Mouse (Mus musculus) embryonic facial prominence, embryonic 11.5 days (tissue): ENCODE measurements around the gene Porcn. TPM values are rescaled to one million over a fixed set of nuclear protein-coding genes. Genes with fewer than 3 reads are reported as not detected.

Experiments
- ATAC-seq: fragments of 200-750 bp; cut with Nextera tagmentation; replicated peaks from 2 replicates; pipeline ENCODE4 v1.8.0; 2017; ENCODE audit warnings: low read depth; ENCODE audit not compliant: insufficient number of reproducible peaks, low FRiP score, low TSS enrichment
- DNase-seq: peaks from one replicate; pipeline ENCODE4 v3.0.0-alpha.2; 2015; ENCODE audit warnings: low spot score
- H3K27ac ChIP-seq: fragments of 300-500 bp; sonication (generic); replicated peaks from 2 replicates; pipeline ENCODE4 v1.5.1; 2014; ENCODE audit warnings: mild to moderate bottlenecking, low read depth, low read length, control low read depth
- H3K27me3 ChIP-seq: fragments of 300-500 bp; sonication (generic); 2 replicates; pipeline ENCODE4 v1.6.1; 2014; ENCODE audit warnings: mild to moderate bottlenecking, low read length, moderate library complexity, mixed read lengths; ENCODE audit not compliant: control insufficient read depth, insufficient read depth
- H3K36me3 ChIP-seq: fragments of 300-500 bp; sonication (generic); replicated peaks from 2 replicates; pipeline ENCODE4 v1.6.1; 2014; ENCODE audit warnings: low read depth, mild to moderate bottlenecking, low read length, moderate library complexity, mixed read lengths; ENCODE audit not compliant: control insufficient read depth, insufficient read depth
- H3K4me1 ChIP-seq: fragments of 300-500 bp; sonication (generic); 2 replicates; pipeline ENCODE4 v1.6.1; 2014; ENCODE audit warnings: low read length, mixed read lengths; ENCODE audit not compliant: control insufficient read depth, insufficient read depth
- H3K4me2 ChIP-seq: fragments of 300-500 bp; sonication (generic); 2 replicates; pipeline ENCODE4 v1.6.1; 2014; ENCODE audit warnings: low read depth, mild to moderate bottlenecking, control low read depth, low read length, moderate library complexity
- H3K4me3 ChIP-seq: fragments of 300-500 bp; sonication (generic); 2 replicates; pipeline ENCODE4 v1.5.1; 2014; ENCODE audit warnings: low read depth, low read length, control low read depth
- H3K9ac ChIP-seq: fragments of 300-500 bp; sonication (generic); replicated peaks from 2 replicates; pipeline ENCODE4 v1.6.1; 2014; ENCODE audit warnings: mild to moderate bottlenecking, control low read depth, low read length
- H3K9me3 ChIP-seq: fragments of 300-500 bp; sonication (generic); replicated peaks from 2 replicates; pipeline ENCODE4 v1.6.1; 2016; ENCODE audit warnings: mild to moderate bottlenecking, low read length, inconsistent platforms, mixed read lengths; ENCODE audit not compliant: control insufficient read depth
- WGBS: fragments of 180-500 bp; shearing (Covaris S2); extraction: QIAGEN DNeasy Blood & Tissue Kit; methylation state at CpG from one replicate; pipeline ENCODE4 v1.1.7; 2014; 5-methylcytosine and 5-hydroxymethylcytosine counted together
- polyA plus RNA-seq: library from polyadenylated mRNA; unstranded; fragments of >200 nt; fragmentation: Nextera tagmentation; extraction: Ambion mirVana; gene quantifications from 2 replicates; pipeline ENCODE4 v1.2.1, GENCODE M21; 2014

The Porcn gene
- 10.2 and 14.2 TPM in 2 replicates for polyA plus RNA-seq

- H3K9me3 ChIP-seq = no peaks in the 10 kb centered on the region
- H3K36me3 ChIP-seq = no peaks in the 10 kb centered on the region
- H3K4me1 ChIP-seq = no peaks in the 10 kb centered on the region
- ATAC-seq = peak; percentile 92
- H3K4me3 ChIP-seq = peak within 1 kb of the TSS; percentile 50
- H3K4me2 ChIP-seq = peak within 1 kb of the TSS; percentile 42
- 10% methylated on average over 40 of the region's 46 CpGs for WGBS
- H3K9ac ChIP-seq = peak within 1 kb of the TSS; percentile 64
- no peak within 1 kb of the TSS for H3K27ac ChIP-seq
- no peaks in the 10 kb centered on the region for H3K27me3 ChIP-seq
- peak; percentile 84 for DNase-seq
Measured at GRCm38 (mm10) chrX:8206015-8206693, at the start of gene Porcn. TSS of gene Porcn (minus strand) at chrX:8206525.

- H3K4me1 ChIP-seq = no peaks in the 10 kb centered on the region
- no peak overlapping the region for H3K27ac ChIP-seq
- H3K4me2 ChIP-seq = no peak overlapping the region
- no peaks in the 10 kb centered on the region for H3K36me3 ChIP-seq
- H3K4me3 ChIP-seq = no peak overlapping the region
- H3K9ac ChIP-seq = no peak overlapping the region
- no peaks in the 10 kb centered on the region for H3K27me3 ChIP-seq
- no peak for DNase-seq
- 38% methylated on average over 5 of the region's 6 CpGs for WGBS
- no peaks in the 10 kb centered on the region for H3K9me3 ChIP-seq
- ATAC-seq = no peak
Measured at GRCm38 (mm10) chrX:8255807-8256206, 49.5 kb upstream of the Porcn start.

GRCm38 (mm10) chrX:8253711-8254110, 47.4 kb upstream of the Porcn start:
- Histone ChIP-seq H3K9ac (no peak overlapping the region), H3K27me3 (no peaks in the 10 kb centered on the region), H3K4me1 (no peaks in the 10 kb centered on the region), H3K27ac (no peak overlapping the region), H3K4me2 (no peak overlapping the region), H3K9me3 (no peaks in the 10 kb centered on the region), H3K36me3 (no peaks in the 10 kb centered on the region), H3K4me3 (no peak overlapping the region)
- ATAC-seq (no peak), DNase-seq (no peak)
- 94% methylated on average over 2 of the region's 2 CpGs for WGBS

GRCm38 (mm10) chrX:8252334-8253285, 46.3 kb upstream of the Porcn start, which contains the start of gene Ftsj1:
TSS of gene Ftsj1 (minus strand) at chrX:8252406.
- Histone ChIP-seq H3K27ac (no peak within 1 kb of the TSS), H3K27me3 (no peaks in the 10 kb centered on the region), H3K9ac (peak within 1 kb of the TSS; percentile 62), H3K4me1 (no peaks in the 10 kb centered on the region), H3K4me3 (peak within 1 kb of the TSS; percentile 53), H3K9me3 (no peaks in the 10 kb centered on the region), H3K36me3 (no peaks in the 10 kb centered on the region), H3K4me2 (peak within 1 kb of the TSS; percentile 47)
- WGBS = 13% methylated on average over 45 of the region's 45 CpGs
- DNase-seq (peak; percentile 86), ATAC-seq (peak; percentile 87)

- H3K9me3 ChIP-seq = no peaks in the 10 kb centered on the region
- 18% methylated on average over 18 of the region's 18 CpGs for WGBS
- peak overlapping the region; percentile 47 for H3K4me2 ChIP-seq
- H3K4me1 ChIP-seq = no peaks in the 10 kb centered on the region
- DNase-seq = no peak
- H3K9ac ChIP-seq = peak overlapping the region; percentile 59
- H3K36me3 ChIP-seq = no peaks in the 10 kb centered on the region
- no peak overlapping the region for H3K27ac ChIP-seq
- peak overlapping the region; percentile 53 for H3K4me3 ChIP-seq
- no peak; the same call in 1 of the 2 replicates for ATAC-seq
- H3K27me3 ChIP-seq = no peaks in the 10 kb centered on the region
Measured at GRCm38 (mm10) chrX:8251789-8252333, 45.5 kb upstream of the Porcn start.

- Histone ChIP-seq H3K36me3 (no peaks in the 10 kb centered on the region), H3K4me1 (no peaks in the 10 kb centered on the region), H3K4me3 (no peak overlapping the region), H3K27ac (no peak overlapping the region), H3K9ac (no peak overlapping the region), H3K27me3 (no peaks in the 10 kb centered on the region), H3K9me3 (no peaks in the 10 kb centered on the region), H3K4me2 (no peak overlapping the region)
- 84% methylated on average over 8 of the region's 8 CpGs for WGBS
- no peak for ATAC-seq
- DNase-seq = no peak
Measured at GRCm38 (mm10) chrX:8248542-8249120, 42.3 kb upstream of the Porcn start.

- no peaks in the 10 kb centered on the region for H3K4me1 ChIP-seq
- DNase-seq (no peak), ATAC-seq (no peak)
- no peaks in the 10 kb centered on the region for H3K9me3 ChIP-seq
- no peaks in the 10 kb centered on the region for H3K36me3 ChIP-seq
- H3K27me3 ChIP-seq = no peaks in the 10 kb centered on the region
- no peak overlapping the region for H3K9ac ChIP-seq
- 89% methylated on average over 2 of the region's 2 CpGs for WGBS
- no peak overlapping the region for H3K4me2 ChIP-seq
- no peak overlapping the region for H3K4me3 ChIP-seq
- no peak overlapping the region for H3K27ac ChIP-seq
Measured at GRCm38 (mm10) chrX:8247680-8248079, 41.4 kb upstream of the Porcn start.
